Mouse (Mus musculus) liver, postnatal 0 days (tissue): ENCODE data around the gene Inpp4b. TPM values are rescaled to one million over a fixed set of nuclear protein-coding genes. Genes with fewer than 3 reads are reported as not detected.

ENCODE experiments used
- ATAC-seq: fragments of 200-750 bp; cut with Nextera tagmentation; 2 replicates; pipeline ENCODE4 v1.8.0; 2017; ENCODE audit warnings: mild to moderate bottlenecking, moderate library complexity
- DNase-seq: peaks from one replicate; pipeline ENCODE4 v3.0.0-alpha.2; 2016
- H3K27ac ChIP-seq: fragments of 300-500 bp; sonication (generic); 2 replicates; pipeline ENCODE4 v1.5.1; 2014; ENCODE audit warnings: antibody characterized with exemption, moderate library complexity, mild to moderate bottlenecking, low read depth
- H3K27me3 ChIP-seq: fragments of 300-500 bp; sonication (generic); 2 replicates; pipeline ENCODE4 v1.6.1; 2014; ENCODE audit warnings: low read length, control low read depth, mixed read lengths; ENCODE audit not compliant: insufficient read depth
- H3K36me3 ChIP-seq: fragments of 300-500 bp; sonication (generic); replicated peaks from 2 replicates; pipeline ENCODE4 v1.6.1; 2014; ENCODE audit warnings: mild to moderate bottlenecking, control low read depth, low read length, moderate library complexity, mixed read lengths; ENCODE audit not compliant: insufficient read depth
- H3K4me1 ChIP-seq: fragments of 300-500 bp; sonication (generic); 2 replicates; pipeline ENCODE4 v1.6.1; 2014; ENCODE audit warnings: antibody characterized with exemption, mild to moderate bottlenecking, control low read depth; ENCODE audit not compliant: insufficient read depth
- H3K4me2 ChIP-seq: fragments of 300-500 bp; sonication (generic); 2 replicates; pipeline ENCODE4 v1.6.1; 2014; ENCODE audit warnings: low read depth, mild to moderate bottlenecking, low read length, moderate library complexity, mixed read lengths
- H3K4me3 ChIP-seq: fragments of 300-500 bp; sonication (generic); 2 replicates; pipeline ENCODE4 v1.5.1; 2014; ENCODE audit warnings: low read depth, low read length
- H3K9ac ChIP-seq: fragments of 300-500 bp; sonication (generic); replicated peaks from 2 replicates; pipeline ENCODE4 v1.6.1; 2014; ENCODE audit warnings: mild to moderate bottlenecking, moderate library complexity
- H3K9me3 ChIP-seq: fragments of 300-500 bp; sonication (generic); 2 replicates; pipeline ENCODE4 v1.6.1; 2016; ENCODE audit warnings: mild to moderate bottlenecking, control low read depth, low read length, mixed read lengths
- CTCF ChIP-seq: sonication (generic); IDR thresholded peaks from 2 replicates; pipeline ENCODE4 v1.5.1; 2016; ENCODE audit warnings: antibody characterized with exemption, low read depth
- EP300 ChIP-seq: IDR thresholded peaks from 2 replicates; pipeline ENCODE4 v1.6.1; 2016; ENCODE audit warnings: antibody characterized with exemption, low read depth, mild to moderate bottlenecking
- WGBS: fragments of 180-500 bp; shearing (Covaris S2); extraction: QIAGEN DNeasy Blood & Tissue Kit; methylation state at CpG from one replicate; pipeline ENCODE4 v1.1.7; 2014; ENCODE audit not compliant: insufficient replicate concordance; 5-methylcytosine and 5-hydroxymethylcytosine counted together
- polyA plus RNA-seq: library from polyadenylated mRNA; unstranded; fragments of >200 nt; fragmentation: Nextera tagmentation; extraction: Ambion mirVana; gene quantifications from 2 replicates; pipeline ENCODE4 v1.2.1, GENCODE M21; 2015

The Inpp4b gene
- polyA plus RNA-seq, 1 experiment from 2014 or later, result 0.82 TPM

DNA sequence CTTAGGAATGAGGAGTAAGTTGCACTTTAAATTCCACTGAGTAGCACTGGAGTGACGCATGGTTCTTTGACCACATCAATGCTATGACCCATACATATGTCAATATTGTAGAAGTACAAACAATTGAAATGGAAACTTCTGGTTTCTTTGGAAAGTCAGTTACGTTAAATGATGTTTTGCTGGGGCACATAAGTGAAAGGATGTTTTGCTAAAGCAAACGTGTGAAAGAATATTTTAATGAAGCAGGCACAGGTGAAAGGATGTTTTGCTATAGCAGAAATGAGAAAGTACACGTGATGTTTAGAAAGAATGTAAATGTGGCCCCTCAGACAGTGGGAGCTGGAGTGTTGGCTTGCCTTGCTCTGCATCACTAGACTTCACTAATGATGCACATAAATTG, 216.2 kb downstream of the Inpp4b start:
- Histone ChIP-seq H3K4me2 (no peak overlapping the region), H3K4me1 (no peaks in the 10 kb centered on the region), H3K4me3 (no peak overlapping the region), H3K27me3 (no peaks in the 10 kb centered on the region), H3K36me3 (no peaks in the 10 kb centered on the region), H3K9ac (no peak overlapping the region), H3K27ac (no peak overlapping the region), H3K9me3 (no peaks in the 10 kb centered on the region)
- no peak for ATAC-seq
- 70% methylated on average over 4 of the region's 4 CpGs for WGBS
- DNase-seq, result no peak
- TF ChIP-seq EP300 (no peak), CTCF (no peak)

DNA sequence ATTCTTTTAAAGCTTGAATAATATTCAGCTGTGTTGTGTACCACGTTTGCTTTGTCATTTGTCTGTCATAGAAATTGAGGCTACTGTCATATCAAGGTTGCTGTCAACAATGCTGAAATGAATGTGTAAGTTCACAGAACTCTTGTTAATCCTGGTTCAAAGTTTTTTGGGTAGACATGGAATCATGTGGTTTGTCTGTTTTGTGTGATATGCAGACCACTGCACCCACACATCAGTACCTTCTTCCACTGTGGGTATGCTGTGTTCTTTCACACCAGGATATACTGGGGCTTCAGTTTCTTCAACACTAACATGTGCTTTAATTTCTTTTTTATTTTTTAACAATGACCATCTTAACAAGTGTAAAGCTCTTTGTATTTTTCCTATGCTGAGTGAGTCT, 220.0 kb downstream of the Inpp4b start:
- Histone ChIP-seq H3K27ac (no peak overlapping the region), H3K4me3 (no peak overlapping the region), H3K4me2 (no peak overlapping the region), H3K4me1 (no peaks in the 10 kb centered on the region), H3K27me3 (no peaks in the 10 kb centered on the region), H3K9ac (no peak overlapping the region), H3K9me3 (no peaks in the 10 kb centered on the region), H3K36me3 (no peaks in the 10 kb centered on the region)
- DNase-seq (no peak), ATAC-seq (no peak)
- TF ChIP-seq EP300, result no peak
- no peak for TF ChIP-seq CTCF
- 52% methylated on average over 1 of the region's 1 CpGs for WGBS

DNA sequence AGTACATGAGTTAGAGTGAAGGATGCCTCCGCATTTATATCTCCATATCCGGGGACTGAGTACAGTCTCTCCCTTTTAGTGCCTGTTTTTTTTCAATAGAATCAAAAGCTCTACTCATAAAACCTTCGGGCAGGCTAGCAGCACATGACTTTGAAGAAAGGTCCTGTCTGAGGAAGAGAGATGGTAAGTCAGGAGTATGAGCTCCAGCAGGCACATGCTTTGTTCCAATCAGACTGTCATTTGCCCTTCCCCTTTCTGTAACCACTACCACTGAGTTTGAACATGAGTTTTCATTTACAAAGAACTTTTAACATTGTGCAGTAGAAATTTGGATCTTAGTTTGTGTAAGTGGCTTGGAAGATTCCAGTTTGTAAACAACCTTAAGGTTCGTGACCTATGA, 223.1 kb downstream of the Inpp4b start:
- Histone ChIP-seq H3K4me1 (no peaks in the 10 kb centered on the region), H3K27me3 (no peaks in the 10 kb centered on the region), H3K27ac (no peak overlapping the region), H3K9ac (no peak overlapping the region), H3K4me3 (no peak overlapping the region), H3K36me3 (no peaks in the 10 kb centered on the region), H3K9me3 (no peaks in the 10 kb centered on the region), H3K4me2 (no peak overlapping the region)
- 71% methylated on average over 4 of the region's 4 CpGs for WGBS
- no peak for TF ChIP-seq CTCF
- TF ChIP-seq EP300, result no peak
- ATAC-seq, result no peak
- DNase-seq, result no peak

DNA sequence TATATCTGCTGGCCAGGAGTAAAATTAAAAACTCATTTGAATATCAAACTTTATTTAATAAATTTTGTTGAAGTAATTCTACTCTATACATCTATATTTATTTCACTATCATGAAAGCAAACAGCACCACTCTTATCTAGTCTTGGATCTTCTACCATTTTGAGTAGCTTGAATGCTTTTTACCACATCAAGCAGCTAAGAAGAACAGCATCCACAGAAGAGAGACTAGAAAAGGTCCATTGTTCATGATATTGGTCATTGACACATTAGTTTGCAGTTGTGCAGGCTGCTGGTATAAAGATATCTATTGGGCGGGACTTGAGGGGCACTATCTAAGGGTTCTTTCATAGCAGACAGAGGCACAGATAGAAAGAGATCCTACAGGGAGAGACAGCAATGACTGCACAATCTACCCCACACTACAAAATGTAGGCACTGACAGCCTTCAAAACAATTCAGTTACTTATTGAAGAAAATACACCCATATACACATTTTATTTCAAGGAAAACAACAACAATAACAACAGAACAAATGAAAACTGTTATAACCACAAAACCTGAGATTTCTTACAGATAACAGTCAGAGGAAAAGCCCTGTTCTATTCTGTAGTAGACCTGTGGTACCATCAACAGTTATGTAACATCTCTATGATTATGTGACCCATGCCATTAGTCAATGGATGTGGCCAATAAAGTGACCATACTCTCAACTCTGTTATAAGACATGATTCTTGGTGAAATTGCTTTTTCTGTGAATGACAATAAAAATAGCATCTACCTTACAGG, 230.2 kb downstream of the Inpp4b start:
- WGBS, result 72% methylated on average over 1 of the region's 1 CpGs

DNA sequence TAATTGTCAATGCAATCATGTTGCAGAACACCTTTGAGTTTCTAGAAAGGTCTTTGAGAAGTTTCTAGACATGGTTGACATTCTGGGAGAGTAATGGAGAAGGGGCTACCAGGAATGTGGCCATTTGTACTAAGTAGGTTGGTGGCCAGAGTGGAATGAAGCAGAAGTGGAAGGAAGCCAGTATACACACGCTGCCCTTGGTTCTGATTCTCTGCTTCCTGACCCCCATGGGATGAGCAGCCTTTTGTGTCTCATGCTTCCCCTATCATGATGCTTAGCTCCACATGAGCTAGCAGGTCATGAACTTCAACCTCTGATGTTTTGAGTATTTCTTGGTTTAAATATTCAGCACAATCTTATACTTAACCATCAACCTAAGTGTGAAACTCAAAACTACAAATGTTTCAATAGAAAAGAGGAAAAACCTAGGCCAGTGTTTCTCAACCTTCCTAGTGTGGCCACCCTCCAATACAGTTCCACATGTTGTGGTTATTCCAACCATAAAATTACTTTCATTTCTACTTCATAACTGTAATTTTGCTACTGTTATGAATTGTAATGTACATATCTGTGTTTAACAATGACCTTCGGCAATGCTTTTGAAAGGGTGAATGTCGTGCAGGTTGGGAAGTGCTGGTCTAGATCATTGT, 233.0 kb downstream of the Inpp4b start:
- Histone ChIP-seq H3K27me3 (no peaks in the 10 kb centered on the region), H3K36me3 (no peaks in the 10 kb centered on the region), H3K4me1 (no peaks in the 10 kb centered on the region), H3K27ac (no peak overlapping the region), H3K4me3 (no peak overlapping the region), H3K9me3 (no peaks in the 10 kb centered on the region), H3K4me2 (no peak overlapping the region), H3K9ac (no peak overlapping the region)
- DNase-seq (no peak), ATAC-seq (no peak)
- no peak for TF ChIP-seq EP300
- no peak for TF ChIP-seq CTCF
- 71% methylated on average over 3 of the region's 3 CpGs for WGBS

More for the DNA sequence above, 230.2 kb downstream of the Inpp4b start:
- no peak for TF ChIP-seq EP300
- TF ChIP-seq CTCF, result no peak
- DNase-seq (no peak), ATAC-seq (no peak)
- Histone ChIP-seq H3K27ac (no peak overlapping the region), H3K27me3 (no peaks in the 10 kb centered on the region), H3K9me3 (no peaks in the 10 kb centered on the region), H3K4me2 (no peak overlapping the region), H3K36me3 (no peaks in the 10 kb centered on the region), H3K4me1 (no peaks in the 10 kb centered on the region), H3K4me3 (no peak overlapping the region), H3K9ac (no peak overlapping the region)

DNA sequence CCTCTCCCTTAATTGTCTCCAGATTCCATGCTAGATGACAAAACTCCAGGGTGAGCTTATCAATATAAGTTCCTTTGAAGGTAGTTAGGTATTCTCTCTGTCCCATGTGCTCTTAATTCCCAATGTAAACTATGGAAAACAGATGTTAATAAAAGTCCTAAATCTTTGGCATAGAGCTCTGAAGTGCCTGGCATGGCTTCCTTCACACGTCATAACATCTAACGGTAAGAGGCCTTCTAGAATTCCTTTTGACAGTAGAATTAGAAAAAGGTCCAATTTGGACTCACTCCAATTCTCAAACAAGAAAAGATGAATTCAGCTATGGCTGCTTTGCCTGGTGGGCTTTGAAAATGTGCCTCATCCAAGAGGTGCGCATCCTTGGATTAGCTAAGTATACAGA, 236.6 kb downstream of the Inpp4b start:
- TF ChIP-seq EP300 (no peak), CTCF (no peak)
- WGBS, result 90% methylated on average over 3 of the region's 3 CpGs
- no peak overlapping the region for H3K4me2 ChIP-seq
- H3K27me3 ChIP-seq, result no peaks in the 10 kb centered on the region
- no peaks in the 10 kb centered on the region for H3K9me3 ChIP-seq
- DNase-seq (no peak), ATAC-seq (no peak)
- H3K4me3 ChIP-seq, result no peak overlapping the region
- H3K4me1 ChIP-seq, result no peaks in the 10 kb centered on the region
- no peak overlapping the region for H3K27ac ChIP-seq
- H3K36me3 ChIP-seq, result no peaks in the 10 kb centered on the region
- no peak overlapping the region for H3K9ac ChIP-seq
